Mouse (Mus musculus) fibroblast of lung, adult 2 months (primary cell): ENCODE measurements around the gene Cacna1e.

Source experiments
- DNase-seq: peaks from one replicate; pipeline ENCODE4 v3.0.0-alpha.2; 2011; ENCODE audit warnings: low read depth

The Cacna1e gene

DNA sequence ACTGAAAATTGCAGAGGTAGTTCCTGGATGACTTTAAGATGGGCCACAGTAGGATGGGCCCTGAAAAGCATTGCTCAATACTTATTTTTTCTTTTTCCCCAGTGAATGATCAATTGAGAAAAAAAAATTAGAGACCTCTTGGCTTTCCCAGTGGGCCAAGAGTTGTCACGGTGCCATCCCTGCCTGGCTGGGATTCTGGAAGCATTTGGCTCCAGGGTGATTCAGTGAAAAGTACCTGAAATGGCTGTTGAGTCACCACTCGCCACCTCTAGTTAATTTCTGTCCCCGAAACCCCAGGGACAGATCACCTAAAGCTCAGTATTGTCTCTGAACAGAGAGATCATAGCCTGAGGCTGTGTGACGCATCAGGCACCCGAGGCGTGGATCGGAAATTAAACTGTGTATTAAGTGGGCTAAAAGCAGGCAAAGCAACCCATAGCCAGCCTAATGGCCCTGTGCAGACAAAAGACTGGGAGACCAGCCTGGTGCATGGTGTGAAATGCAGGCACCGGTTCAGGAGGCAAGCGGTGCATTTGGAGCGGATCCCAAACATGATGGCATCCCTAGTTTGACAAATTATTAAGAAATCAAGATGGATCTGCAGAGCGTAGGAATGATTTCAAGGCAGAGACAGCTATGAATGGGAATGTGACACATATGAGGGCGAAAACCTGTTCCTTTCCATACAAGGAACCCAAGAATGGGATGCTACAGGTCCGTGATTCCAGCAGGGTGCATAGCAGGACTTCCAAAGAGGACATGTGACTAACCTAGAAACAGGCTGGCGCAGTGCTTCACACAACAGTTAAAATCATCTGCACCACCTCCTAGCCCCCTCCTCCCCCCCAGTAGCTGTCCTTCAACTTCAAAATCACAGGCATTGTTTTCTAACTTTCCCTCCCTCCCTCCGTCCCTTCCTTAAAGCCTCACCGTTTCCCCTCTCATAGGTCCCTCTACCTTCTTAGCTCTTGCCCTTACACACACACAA is 261.3 kb downstream of the Cacna1e start:
- DNase-seq: no peak

DNA sequence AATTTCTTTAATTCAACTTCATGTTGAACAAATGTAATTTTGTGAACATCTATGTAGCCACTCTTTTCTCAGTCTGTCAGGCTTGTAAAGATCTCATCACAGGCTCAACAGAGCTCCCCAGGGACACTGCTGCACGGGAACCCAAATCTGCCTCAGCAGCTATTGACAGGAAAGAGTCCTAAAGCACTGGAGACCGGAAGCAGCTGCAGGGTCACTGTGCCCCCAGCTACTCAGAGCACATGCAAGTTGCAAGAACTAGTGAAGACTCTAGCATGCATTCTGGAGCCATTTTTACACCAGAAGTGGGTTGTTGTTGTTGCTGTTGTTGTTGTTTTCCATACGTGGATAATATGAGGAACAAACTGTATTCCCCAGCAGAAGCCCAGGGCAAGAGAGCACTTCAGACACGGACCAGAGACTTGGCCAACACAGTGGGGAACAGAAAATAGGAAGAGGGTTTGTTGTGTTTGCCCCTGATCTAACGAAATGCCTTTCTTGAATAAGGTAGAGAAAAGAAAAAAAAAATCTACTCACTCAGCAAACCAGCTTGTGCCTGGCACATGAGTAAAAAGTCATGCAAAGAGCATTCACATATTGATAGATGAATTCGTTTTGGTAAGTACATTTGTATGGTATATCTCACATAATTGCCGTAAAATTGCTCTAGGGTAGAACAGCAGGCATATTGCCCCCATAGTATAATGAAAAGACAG is 266.4 kb downstream of the Cacna1e start:
- DNase-seq: no peak

DNA sequence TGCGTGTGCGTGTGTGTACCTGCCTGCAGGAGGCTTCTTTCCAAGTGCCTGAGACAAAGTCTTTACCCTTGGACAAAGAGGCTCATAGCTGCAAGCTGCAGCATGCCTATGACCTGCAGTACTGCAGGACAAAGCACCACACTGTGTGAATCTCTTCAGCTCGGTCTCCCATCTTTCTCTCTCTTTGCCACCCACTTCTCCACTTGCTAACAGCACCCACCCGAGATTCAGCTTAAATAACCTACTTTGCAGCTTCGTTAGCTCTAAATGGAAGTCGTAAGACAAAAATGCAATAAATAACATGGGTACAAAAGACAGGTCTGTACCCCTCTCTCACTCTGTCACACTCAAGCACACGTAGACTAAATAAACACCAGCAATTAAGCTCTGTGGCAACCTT is 268.5 kb downstream of the Cacna1e start:
- DNase-seq: no peak

DNA sequence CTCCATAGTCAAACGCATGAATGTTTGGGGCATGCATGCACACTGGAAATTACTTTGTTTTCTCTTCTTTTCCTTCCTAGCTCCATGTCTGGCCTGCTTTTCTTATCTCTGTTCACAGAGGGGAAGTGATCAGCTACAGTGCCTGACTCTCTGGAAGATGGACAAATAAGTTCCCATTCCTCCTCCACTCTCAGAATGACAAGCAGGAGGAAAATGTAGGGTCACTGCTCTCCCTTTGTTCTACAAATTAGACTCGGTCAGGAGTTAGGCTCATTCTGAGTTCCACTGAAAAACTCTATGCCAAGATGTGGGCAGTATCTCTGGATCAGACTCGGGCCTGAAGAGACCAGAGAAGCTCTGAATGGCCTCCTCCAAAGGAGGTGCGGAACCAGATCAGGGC is 275.8 kb downstream of the Cacna1e start:
- no peak for DNase-seq

DNA sequence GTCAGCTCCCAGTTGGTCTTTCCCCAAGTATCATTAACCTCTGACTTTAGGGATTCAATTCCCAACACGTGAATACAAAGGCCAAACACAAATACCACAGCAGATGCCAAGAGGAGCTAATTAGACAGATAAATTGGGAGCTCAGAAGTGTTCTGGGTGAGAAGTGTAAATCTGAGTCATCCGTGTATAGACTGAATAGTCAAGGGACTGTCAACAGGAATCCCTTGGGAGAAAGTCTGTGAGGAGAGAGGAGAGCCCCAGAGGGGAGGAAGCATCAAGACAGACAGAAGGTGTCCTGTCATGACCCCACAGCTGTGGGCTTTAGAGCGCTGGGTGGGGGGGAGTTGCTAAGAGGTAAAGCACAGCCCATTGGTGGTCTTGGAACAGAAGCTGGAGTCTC is 276.9 kb downstream of the Cacna1e start:
- no peak for DNase-seq

DNA sequence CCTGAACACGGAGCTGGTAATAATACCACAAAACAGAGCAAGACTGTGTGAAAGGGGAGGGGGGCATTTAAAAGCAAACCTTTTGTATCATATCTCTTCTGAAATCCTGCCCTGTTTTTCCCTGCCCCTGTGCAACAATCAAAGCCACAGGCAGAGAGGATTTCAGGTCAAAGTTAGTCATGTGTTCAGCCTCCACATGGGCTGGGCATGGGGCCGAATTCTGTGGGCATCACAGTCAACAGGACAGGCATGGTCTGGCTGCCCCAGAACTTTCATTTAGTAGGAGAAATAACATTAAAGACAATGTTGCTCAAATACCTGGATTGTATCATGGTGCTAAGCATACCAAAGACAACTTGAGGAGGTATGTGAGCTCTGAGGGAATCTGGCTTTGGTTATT is 278.7 kb downstream of the Cacna1e start:
- DNase-seq: no peak

DNA sequence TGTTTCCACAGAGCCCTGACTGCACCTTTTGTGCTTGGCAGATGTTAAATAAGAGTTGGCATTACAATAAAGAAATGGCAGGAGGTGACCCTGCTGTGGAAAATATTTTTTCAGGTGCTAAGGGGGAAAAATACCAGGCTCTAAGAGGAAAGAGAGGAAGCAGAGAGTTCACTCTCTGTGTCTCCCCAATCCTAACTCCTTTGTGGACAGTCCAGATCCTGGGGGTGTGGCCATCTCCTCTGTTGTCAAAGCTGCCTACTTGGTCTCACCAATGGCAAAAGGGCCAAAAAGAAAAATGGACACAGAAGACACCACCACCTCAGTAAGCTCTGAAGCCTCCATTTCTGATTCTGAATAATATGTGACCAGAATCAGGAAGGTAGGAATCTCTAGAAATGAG is 280.5 kb downstream of the Cacna1e start:
- no peak for DNase-seq

DNA sequence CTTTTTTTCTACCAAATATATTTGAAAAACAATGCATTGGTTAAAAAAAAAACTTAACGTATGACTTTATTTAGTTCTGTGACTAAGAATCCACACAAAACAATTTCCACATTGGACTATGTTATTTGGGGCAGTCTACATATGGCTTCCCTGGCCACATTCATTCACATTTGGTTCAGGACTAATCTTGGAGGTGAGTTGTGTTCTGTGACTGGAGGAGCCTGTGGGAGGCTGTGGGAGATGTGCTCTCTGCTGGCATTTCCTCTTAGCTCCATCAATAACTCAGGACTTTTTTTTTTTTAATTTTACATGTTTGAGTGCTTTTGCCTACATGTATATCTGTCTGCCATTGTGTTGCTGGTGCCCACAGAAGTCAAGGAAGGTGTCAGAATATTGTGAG is 281.8 kb downstream of the Cacna1e start:
- DNase-seq: no peak

DNA sequence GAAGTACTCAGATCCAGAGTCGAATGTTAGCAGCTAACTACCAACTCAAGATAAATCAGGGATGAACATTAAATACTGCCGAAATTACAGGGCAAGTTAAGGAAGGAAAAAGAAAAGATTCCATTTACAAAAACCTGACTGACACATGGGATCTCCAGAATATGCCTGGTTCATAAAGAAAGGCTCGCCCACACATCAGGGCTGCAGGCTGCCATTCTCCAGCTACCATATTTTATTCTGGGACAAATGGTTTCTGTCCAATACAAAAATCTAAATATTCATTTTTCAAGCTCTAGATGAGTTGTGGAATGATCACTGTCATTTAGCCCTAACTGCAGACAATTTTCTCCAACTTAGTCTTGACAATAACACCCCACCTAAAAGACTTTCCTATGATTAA is 301.8 kb downstream of the Cacna1e start:
- no peak for DNase-seq

DNA sequence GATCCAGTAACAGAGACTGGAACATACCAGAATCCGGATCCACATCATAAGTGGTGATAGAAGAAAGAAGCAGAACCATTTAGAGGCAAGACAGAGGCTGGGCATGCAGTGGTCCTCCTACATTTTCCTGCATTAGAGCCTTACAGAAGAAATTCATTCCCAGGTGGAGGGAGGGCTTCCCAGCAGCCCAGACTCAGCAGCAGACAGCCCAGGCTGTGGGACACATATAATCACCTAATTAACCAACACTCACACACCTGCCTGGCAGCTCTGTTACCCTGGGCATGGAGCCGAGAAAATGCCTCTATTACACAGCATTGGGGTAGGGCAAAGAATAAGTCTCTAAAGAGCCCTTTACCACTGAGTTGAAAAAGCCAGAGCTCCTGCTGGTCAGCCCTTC is 304.4 kb downstream of the Cacna1e start:
- DNase-seq: no peak

DNA sequence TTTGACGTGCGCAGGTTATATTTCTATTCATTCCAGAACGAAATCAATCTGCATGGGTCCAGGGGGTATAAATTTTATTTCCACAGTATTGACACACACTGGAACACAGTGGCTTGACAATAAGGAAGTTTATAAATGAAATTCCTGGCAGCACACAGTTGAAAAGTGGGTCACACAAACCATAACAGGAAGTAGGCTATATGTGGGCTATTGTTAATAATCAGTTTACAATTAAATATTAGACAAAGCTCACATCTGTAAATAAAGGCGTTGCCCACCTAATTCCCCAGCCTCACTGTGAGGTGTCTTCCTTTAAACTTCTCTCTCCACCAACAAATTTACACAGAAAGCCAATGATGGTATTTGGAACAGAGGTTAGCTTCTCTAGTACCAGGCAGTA is 305.6 kb downstream of the Cacna1e start:
- DNase-seq: no peak

DNA sequence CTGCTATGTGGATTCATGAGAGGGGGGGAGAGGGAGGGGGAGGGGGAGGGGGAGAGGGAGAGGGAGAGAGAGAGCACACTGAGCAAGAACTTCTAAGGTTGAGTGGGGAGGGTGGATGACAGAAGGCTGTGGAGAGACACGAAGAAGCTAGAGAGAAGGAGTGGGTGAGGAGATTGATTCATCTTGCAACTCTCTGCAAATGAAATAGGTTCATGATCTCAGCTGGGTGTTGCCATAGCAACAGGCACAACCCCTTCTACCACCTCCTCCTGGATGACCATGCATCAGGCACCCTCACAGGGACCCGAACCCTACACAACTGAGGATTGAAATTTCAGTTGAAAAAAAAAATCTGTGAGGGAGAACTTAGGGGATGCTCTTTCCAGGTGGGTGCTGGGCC is 307.9 kb downstream of the Cacna1e start:
- DNase-seq: no peak

DNA sequence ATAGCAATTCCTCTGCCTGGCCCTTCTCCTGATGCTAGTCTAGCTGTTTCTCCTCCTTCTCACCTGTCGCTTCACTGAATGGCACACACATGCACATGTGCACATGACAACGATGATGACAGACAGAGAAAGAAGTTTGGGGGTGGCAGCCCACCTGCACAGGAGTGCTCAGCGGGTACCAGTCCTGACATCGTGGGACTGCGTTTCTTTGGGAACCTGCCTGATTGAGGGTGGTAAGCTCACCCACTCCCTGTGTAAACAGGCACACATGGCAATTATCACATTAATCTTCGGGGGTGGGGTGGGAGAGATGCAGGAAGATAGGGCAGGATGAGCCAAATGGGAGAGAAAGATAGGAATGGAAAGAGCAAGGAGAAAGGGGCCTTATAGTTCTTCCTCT is 318.3 kb downstream of the Cacna1e start:
- no peak for DNase-seq

DNA sequence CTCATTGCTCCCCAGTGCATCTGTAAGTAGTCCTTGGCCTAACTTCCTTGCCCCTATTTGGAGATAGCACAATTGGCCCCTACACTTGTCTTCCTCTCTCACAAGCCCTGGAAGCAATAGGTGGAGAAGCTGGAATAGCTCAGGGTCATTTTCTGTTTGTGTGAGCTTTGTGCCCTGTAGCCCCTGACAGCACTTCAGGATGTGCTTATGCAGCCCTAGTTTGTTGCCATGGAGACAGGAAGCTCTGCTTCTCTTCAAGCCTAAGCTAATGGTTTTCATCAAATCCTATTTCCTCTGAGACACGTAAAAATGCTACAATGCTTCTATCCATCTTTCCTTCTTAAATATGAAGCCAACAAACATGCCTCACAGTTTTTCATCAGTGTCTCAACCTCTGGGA is 328.5 kb downstream of the Cacna1e start:
- DNase-seq: no peak

DNA sequence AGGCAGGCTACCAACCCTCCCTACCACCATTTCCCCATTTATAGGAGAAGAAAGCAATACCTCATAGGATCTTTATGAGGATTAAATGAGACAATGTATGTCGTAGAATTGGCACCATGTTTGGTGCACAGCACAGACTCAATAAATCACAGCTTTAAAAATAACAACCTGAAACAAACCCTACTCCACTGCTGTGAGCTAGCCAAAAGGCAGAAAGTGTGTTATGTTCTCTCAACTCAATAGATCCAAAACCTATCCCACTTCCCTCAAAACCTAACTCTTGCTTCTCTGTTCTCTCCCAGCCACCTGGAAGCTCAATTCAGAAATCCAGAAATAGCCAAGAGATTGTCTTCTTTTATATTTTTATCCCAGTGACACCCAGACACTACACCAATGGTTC is 331.2 kb downstream of the Cacna1e start:
- DNase-seq: no peak

DNA sequence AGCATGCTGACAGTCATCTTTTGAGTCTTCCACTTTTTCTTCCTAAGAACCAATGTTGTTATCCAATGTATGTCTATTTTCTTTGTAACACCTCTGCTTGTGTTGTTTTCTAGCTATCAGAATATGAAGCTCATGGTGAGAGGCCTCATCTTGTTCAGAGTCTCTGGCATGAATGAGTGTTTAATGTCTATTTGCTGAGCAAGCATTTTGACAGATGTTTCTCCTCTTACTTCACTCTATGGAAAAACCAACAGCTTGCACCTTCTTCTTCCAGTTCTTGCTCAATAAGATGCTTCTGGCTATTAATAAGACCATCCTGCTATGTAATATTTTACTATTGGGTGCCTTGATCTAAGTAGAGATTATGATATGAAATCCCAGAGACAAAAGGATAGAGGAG is 346.9 kb downstream of the Cacna1e start:
- no peak for DNase-seq

DNA sequence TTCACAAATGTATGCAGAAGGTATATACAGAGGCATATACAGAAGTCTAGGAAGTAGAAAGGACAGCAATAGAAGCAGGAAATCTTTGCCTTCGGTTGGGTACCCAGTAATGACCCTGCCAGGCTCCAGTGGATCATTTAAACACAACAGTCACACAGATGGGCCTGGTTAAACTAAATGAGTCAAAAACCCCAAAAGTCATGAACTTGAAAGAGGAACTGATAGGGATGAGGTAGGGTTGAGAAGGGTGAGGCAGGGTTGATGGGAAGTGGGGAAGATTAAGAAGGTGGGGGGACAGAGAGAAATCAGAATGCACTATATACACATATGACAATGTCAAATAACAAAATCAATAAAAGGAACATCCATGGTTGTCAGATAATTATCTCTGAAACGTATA is 347.5 kb downstream of the Cacna1e start:
- DNase-seq: no peak

DNA sequence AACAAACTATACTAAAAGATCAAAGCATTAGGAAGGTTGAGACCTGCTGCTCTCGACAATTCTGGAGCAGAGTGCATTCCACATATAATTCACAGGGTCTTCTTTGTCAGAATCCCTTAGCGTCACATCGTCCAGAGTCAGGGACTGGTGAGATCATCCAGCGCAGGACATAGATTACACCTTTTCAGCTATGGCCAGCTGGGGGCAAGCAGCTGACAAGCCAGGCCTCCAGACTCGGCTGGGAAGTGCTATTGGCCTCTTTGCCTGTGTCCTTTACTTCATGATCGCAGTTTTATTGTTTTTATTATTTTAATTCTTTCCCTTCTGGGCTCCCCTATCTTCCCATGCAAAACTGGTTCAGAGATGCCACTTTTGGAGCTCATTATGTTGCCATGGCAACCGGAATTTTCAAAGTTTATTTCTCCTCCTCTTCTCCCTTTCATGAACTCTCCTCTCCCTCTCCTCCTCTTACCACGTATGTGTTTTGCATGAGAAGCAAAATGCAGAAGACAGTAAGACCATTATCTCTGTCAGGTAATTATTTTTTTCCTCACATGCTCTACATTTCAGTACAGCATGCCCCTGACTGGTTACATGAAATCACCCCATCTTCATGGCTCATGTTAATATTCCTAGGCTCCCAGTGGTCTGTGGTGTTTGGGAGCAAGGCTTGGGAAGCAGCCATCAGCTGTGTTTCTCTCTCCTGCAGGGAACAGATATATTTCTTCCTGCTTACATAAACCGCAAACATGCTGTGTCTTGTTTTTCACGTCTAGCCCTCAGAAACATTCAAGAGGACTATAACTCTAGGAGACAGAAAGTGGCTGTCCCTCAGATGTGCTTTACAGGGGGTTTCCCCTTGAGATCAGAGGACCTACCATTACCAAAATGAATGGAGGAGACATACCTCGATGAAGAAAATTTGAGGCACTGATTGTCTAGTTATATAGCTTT is 351.0 kb downstream of the Cacna1e start:
- DNase-seq: no peak

DNA sequence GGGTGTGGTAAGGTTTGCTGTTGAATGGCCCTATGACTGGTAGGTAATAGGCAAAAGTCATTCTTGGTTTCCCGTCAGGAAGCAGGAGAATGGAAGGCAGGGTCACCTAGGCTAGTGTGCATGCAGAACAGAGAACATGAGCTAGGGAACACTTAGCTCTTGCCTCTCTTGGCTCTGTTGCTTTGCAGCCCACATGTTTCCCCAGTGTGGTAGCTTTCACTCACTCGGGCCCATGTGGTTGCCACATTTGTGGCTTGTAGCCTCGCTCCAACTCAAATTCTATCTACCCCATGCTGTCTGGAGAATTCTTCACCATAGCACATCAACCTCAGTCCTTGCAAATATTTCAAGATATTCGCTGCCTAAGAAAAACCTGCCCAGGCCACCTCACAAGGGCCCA is 354.6 kb downstream of the Cacna1e start:
- DNase-seq: no peak

DNA sequence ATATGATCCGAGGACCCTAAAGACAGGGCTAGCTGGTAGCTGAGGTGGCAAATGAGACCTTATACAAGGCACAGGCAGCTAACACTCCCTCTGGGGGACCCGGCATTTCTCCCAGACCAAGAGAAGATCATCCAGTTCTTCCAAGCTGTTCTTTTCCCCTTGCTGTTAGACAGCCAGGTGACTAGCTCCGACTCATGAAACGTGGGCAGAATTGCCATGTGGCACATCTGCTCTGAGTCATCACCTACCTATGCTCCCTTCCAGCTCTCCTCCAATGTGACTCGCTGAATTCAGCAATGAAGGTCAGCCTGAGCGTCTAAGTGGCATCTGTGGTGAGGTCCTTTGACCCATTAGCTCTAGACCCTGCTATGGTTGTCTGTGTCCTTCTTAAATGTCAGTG is 355.5 kb downstream of the Cacna1e start:
- no peak for DNase-seq

DNA sequence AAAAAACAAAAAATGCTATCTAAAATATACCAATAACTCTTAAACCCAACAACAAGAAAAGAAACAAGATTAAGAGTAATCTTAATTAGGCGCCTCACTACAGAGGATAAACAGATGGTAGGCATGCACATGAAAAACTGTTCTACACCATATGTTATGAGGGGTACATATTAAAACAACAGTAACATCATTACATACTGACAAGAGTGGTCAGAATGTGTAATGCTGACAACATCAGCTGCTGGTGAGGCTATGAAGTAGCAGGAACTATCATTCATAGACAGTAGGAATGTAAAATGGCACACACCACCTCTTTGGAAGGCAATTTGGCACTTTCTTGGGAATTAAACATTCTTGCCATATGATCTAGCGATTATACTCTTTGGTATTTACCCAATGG is 363.6 kb downstream of the Cacna1e start:
- no peak for DNase-seq

DNA sequence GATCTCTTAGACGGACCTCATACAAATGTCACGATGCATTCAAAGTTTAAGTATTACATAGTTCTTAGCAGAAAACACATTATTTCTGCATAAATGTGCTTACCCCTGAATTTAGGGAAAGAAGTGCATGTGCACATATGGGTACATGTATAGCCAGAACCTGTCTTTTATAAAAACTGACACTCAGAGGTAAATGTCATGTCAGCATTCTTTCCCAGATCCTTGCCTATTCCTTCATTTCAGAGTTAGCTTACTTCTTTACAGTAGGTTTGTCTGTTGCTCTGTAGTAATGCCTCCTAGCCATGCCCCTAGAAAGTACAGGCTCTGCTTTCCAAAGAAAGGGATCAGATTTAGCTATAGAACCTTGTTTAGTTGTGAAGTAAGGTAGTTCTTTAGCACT is 369.0 kb downstream of the Cacna1e start:
- no peak for DNase-seq
